Mouse (Mus musculus): Measurements from ENCODE around the gene Esp1. TPM values are rescaled to one million over a fixed set of nuclear protein-coding genes. Genes with fewer than 3 reads are reported as not detected.
"Not testable (repeated sequence)": the region's sequence is repeated elsewhere in the genome, so short reads cannot be mapped to it uniquely, and the experiment has no call there.

Gene Esp1
- not detected in 2 replicates for polyA plus RNA-seq (2012; rRNA removed)

DNA sequence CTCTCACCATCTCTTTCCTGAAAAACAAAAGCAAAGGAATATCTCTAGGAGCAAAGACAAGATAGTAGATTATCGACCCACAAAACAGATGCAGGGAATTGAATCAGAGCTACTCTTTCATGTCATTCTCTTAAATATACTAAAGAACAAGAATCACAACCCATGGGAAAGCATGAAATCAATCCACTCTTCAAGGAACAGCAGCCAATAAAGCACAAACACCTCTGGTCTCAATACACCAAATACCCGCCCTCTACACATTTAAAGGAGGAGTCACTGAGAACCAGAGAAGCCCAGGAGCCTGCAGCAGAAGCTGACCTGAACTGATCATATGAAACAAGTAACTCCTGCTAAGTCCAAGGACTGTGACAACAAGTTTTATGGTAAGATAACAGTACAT, at the start of gene Esp1:
Gene Esp1, plus strand, starts transcription at position 301 of the 400 bp plus-strand sequence.
- H3K4me1 ChIP-seq (ENCODE audit: control insufficient read depth, insufficient read depth, low read length): no peaks in the 10 kb centered on the region
- 81% methylated on average over 2 of the region's 2 CpGs for WGBS
- H3K4me3 ChIP-seq (replicated peaks; ENCODE audit: extremely low read depth, low read depth, low read length): no peak within 1 kb of the TSS
- no peak for TF ChIP-seq CTCF (IDR thresholded peaks at IDR 0.05; ENCODE audit: insufficient read depth, low read length)
- TF ChIP-seq POLR2A (IDR thresholded peaks at IDR 0.05; ENCODE audit: borderline replicate concordance, extremely low read depth, low read depth, low read length): no peak
- DNase-seq: no peak

DNA sequence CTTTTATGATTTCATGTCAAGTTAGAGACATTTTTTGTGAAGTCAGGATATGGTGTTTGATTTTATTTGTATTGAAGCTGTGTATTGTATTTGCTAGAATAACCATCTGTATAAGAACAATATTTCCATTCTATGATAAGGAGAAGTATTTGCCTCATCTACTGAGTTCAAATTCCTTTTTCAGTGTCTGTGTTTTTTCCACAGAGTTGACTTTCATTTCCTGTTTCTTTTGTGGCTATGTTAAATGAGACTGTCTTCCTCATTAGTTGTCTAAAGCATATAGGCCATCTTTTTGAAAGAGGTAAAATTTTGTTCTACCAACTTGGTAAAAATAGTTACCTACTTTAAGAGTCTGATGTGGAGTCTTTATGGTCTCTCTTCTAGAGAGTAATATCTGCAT, 10.6 kb upstream of the Esp1 start:
- DNase-seq: no peak
- H3K4me1 ChIP-seq (ENCODE audit: control insufficient read depth, insufficient read depth, low read length): no peaks in the 10 kb centered on the region
- H3K4me3 ChIP-seq (replicated peaks; ENCODE audit: extremely low read depth, low read depth, low read length): no peak overlapping the region
- TF ChIP-seq POLR2A (IDR thresholded peaks at IDR 0.05; ENCODE audit: borderline replicate concordance, extremely low read depth, low read depth, low read length): no peak
- TF ChIP-seq CTCF (IDR thresholded peaks at IDR 0.05; ENCODE audit: insufficient read depth, low read length): no peak

DNA sequence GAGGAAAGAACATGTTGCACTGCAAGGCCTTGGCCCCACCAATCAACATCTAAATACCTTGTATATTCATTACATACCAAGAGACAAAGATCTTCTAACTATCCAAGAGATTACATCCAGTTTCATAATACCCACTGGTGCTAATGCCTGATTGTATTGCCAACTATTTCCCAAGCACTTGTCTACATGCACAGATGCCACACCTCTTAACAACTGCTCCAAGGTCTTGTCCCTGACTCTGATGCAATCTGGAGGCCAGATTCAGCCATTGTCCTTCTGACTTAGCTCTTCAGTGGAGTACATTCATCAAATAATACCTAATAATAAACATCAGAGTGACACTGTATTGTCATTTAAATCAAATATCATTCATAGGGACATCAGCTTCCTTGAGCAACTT, 9.9 kb upstream of the Esp1 start:
- H3K4me1 ChIP-seq (ENCODE audit: control insufficient read depth, insufficient read depth, low read length); DNase-seq; H3K4me3 ChIP-seq (replicated peaks; ENCODE audit: extremely low read depth, low read depth, low read length): not testable (repeated sequence)

DNA sequence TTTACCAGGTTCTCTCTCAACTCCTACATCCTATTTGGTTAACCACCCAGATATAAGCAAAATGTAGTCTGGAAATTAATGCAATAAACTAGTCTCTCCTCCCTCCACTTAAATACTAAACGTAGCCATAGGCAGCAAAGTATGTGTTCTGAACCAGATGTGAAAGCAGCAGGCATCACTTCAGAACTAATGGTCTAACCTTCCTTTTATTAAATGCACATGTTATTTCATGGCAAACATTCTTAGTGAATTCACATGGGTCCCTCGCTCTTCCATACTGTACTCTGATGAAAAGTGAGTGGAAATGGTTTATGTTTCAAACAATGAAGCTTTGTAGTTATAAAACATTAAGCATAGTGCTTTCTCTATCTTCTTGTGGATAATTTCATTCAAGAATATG, 4.4 kb downstream of the Esp1 start:
- no peaks in the 10 kb centered on the region for H3K4me1 ChIP-seq (ENCODE audit: control insufficient read depth, insufficient read depth, low read length)
- WGBS: 62% methylated on average over 2 of the region's 2 CpGs
- TF ChIP-seq POLR2A (IDR thresholded peaks at IDR 0.05; ENCODE audit: borderline replicate concordance, extremely low read depth, low read depth, low read length) (no peak), CTCF (IDR thresholded peaks at IDR 0.05; ENCODE audit: insufficient read depth, low read length) (no peak)
- DNase-seq: no peak
- no peak overlapping the region for H3K4me3 ChIP-seq (replicated peaks; ENCODE audit: extremely low read depth, low read depth, low read length)

DNA sequence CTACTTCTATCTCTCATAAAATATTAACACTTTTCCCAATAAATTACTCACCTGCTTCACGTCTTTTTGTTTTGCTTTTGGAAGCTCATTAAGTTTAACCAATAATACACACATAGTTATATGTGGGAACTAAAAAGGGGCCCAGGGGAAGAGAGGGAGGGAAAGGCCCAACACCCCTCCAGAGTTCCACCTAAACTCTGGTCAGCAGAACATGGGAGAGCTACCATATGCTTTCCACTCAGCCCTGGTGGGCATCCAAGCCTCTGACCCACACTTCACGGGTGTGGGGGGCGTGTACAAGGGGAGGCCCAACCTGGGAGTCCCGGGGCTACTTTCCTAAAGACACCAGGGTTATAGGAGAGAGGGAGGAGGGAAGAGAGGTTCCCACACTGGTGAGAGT, 4.8 kb downstream of the Esp1 start:
- H3K4me1 ChIP-seq (ENCODE audit: control insufficient read depth, insufficient read depth, low read length): no peaks in the 10 kb centered on the region
- 38% methylated on average over 4 of the region's 4 CpGs for whole genome bisulfite sequencing
- H3K4me3 ChIP-seq (replicated peaks; ENCODE audit: extremely low read depth, low read depth, low read length): no peak overlapping the region
- DNase-seq: no peak
- no peak for TF ChIP-seq POLR2A (IDR thresholded peaks at IDR 0.05; ENCODE audit: borderline replicate concordance, extremely low read depth, low read depth, low read length)
- no peak for TF ChIP-seq CTCF (IDR thresholded peaks at IDR 0.05; ENCODE audit: insufficient read depth, low read length)

DNA sequence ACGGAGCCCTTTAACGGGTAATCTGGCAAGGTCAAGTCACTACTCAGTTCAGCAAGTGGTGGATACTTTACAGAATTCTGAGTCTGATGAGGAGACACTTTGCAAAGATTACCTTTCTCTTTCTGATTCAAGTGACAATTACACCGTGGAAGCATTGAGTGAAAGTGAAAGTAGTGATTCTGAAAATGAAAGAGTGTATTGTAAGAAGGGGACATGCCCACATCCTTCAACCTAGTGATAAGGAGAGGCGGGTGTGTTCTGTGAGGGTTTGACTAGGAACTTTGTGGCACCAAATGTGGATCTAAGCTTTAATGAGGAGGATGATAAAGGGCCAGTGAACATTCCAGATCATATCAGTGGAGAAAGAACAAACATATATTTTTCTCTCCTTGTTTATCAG, 36.7 kb downstream of the Esp1 start:
- no peak for DNase-seq
- 65% methylated on average over 4 of the region's 4 CpGs for whole genome bisulfite sequencing
- H3K4me3 ChIP-seq (replicated peaks; ENCODE audit: extremely low read depth, low read depth, low read length): no peak overlapping the region
- no peaks in the 10 kb centered on the region for H3K4me1 ChIP-seq (ENCODE audit: control insufficient read depth, insufficient read depth, low read length)
- TF ChIP-seq CTCF (IDR thresholded peaks at IDR 0.05; ENCODE audit: insufficient read depth, low read length) (no peak), POLR2A (IDR thresholded peaks at IDR 0.05; ENCODE audit: borderline replicate concordance, extremely low read depth, low read depth, low read length) (no peak)

DNA sequence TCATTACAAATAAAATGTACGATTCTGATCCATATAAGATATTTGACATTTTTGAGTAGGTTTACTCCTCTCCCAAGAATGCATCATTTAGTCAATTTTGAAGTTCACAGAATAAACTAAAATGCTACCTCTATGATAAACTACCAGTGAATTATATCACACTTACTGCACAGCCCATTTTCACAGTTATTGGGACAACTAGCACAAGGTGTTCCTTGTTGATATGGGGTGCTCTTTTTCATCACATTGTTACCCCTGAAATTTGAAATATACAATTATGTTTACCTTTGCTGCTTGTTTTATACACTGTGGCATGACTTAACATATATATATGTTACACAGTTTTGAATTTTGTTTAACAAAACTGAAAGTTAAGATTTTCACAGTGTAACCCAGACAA, 40.2 kb downstream of the Esp1 start:
- 82% methylated on average over 1 of the region's 1 CpGs for WGBS
- TF ChIP-seq CTCF (IDR thresholded peaks at IDR 0.05; ENCODE audit: insufficient read depth, low read length) (no peak), POLR2A (IDR thresholded peaks at IDR 0.05; ENCODE audit: borderline replicate concordance, extremely low read depth, low read depth, low read length) (no peak)
- no peak for DNase-seq
- Histone ChIP-seq H3K4me1 (ENCODE audit: control insufficient read depth, insufficient read depth, low read length) (no peaks in the 10 kb centered on the region), H3K4me3 (replicated peaks; ENCODE audit: extremely low read depth, low read depth, low read length) (no peak overlapping the region)

Other genes starting within 250 kb of the Esp1 start
- gene Esp8, start 207.1 kb upstream of the Esp1 start, polyA plus RNA-seq (2012; rRNA removed): not detected in 2 replicates
- gene Esp6, start 165.6 kb upstream of the Esp1 start, polyA plus RNA-seq (2012; rRNA removed): not detected in 2 replicates
- gene Esp4, start 128.5 kb upstream of the Esp1 start, polyA plus RNA-seq (2012; rRNA removed): not detected in 2 replicates
- gene Esp3, start 95.0 kb upstream of the Esp1 start, polyA plus RNA-seq (2012; rRNA removed): not detected in 2 replicates
- gene Crisp2, start 79.9 kb downstream of the Esp1 start, polyA plus RNA-seq (2012; rRNA removed): not detected in 2 replicates
- gene Rhag, start 84.0 kb downstream of the Esp1 start, polyA plus RNA-seq (2012; rRNA removed): not detected in 2 replicates
- gene 9130008F23Rik, start 153.4 kb downstream of the Esp1 start, polyA plus RNA-seq (2012; rRNA removed): 3.0 and 4.4 TPM in 2 replicates
- gene Glyatl3, start 187.2 kb downstream of the Esp1 start, polyA plus RNA-seq (2012; rRNA removed): not detected in 2 replicates
- gene Mut, start 207.6 kb downstream of the Esp1 start, polyA plus RNA-seq (2012; rRNA removed): 9.9 and 12.9 TPM in 2 replicates
- 0.42 and 0.47 TPM in 2 replicates for gene Cenpq, start 207.9 kb downstream of the Esp1 start, polyA plus RNA-seq (2012; rRNA removed)